Mouse (Mus musculus) brain, embryonic 14.5 days (tissue): ENCODE data around the gene Lrrtm4.

ENCODE experiments used
- CTCF ChIP-seq: fragments of 200-500 bp; IDR thresholded peaks from 2 replicates; pipeline ENCODE4 v1.5.1; 2012; ENCODE audit warnings: inconsistent platforms, mild to moderate bottlenecking, moderate library complexity, borderline replicate concordance; ENCODE audit not compliant: insufficient read depth, insufficient read length; ENCODE audit errors: extremely low read depth
- POLR2A ChIP-seq: fragments of 200-500 bp; IDR thresholded peaks from 2 replicates; pipeline ENCODE4 v1.6.1; 2012; ENCODE audit warnings: mild to moderate bottlenecking, inconsistent platforms, borderline replicate concordance; ENCODE audit not compliant: poor library complexity, insufficient read depth, insufficient read length, severe bottlenecking; ENCODE audit errors: extremely low read depth

GRCm38 (mm10) chr6:80056849-80057248 is 38.2 kb downstream of the Lrrtm4 start:
- TF ChIP-seq CTCF (no peak), POLR2A (no peak)
